Mouse (Mus musculus): ENCODE measurements around the gene Gngt2. TPM values are rescaled to one million over a fixed set of nuclear protein-coding genes. Genes with fewer than 3 reads are reported as not detected.
A peak's percentile ranks its signal among the peaks of the same experiment; 100 is the strongest.

Gngt2 gene
- polyA plus RNA-seq, 1 experiment from 2014 or later = 2.6 TPM

DNA sequence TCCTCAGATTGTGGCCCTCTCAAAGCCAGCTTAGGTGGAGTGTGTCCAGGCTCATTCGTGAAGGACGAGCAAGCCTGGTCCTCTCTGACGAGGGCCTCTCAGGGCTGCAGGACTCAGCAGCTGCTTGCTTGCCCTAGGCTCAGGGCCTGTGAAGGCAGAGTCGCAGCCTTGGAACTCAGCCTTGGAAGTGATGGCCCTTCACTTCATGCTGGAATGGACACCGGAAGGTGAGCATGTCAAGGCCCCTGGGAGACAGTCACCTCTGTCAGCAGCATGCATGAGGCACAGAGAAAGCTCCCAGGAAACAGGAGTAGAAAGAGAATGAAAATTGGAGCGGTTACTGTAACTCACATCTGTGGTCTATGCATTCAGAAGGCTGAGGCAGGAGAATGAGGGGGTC lies 25.3 kb upstream of the Gngt2 start:
- Histone ChIP-seq H3K27ac (replicated peaks) (no peak overlapping the region), H3K4me3 (no peak overlapping the region), H3K4me2 (replicated peaks) (no peak overlapping the region), H3K9ac (replicated peaks) (no peak overlapping the region), H3K4me1 (0 out of 2 replicates have a peak, but pooled peaks cover 2% of the 10 kb centered on the region), H3K27me3 (no peaks in the 10 kb centered on the region), H3K9me3 (no peaks in the 10 kb centered on the region), H3K36me3 (no peaks in the 10 kb centered on the region)
- WGBS = 87% methylated on average over 6 of the region's 6 CpGs
- no peak for ATAC-seq (replicated peaks)

DNA sequence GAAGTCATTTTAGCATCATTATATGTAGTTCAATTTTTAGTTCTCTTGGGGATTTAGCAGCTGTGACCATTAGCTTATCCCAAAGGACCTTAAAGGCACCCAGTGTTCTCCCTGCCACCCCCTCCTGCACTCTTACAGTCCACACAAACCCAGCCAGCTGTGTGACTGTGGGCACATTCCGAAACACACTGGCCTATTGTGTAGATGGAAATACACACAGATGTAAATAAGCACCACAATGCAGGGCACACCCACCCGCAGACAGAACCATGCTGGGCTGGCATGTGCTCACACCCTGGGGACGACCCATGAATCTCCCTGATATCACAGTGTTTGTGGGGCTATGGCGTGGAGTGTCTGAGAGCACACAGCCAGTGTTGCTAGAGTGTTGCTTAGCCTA lies 24.8 kb upstream of the Gngt2 start:
- Histone ChIP-seq H3K27me3 (no peaks in the 10 kb centered on the region), H3K36me3 (no peaks in the 10 kb centered on the region), H3K9ac (replicated peaks) (no peak overlapping the region), H3K9me3 (no peaks in the 10 kb centered on the region), H3K4me2 (replicated peaks) (no peak overlapping the region), H3K4me1 (0 out of 2 replicates have a peak, but pooled peaks cover 2% of the 10 kb centered on the region), H3K4me3 (no peak overlapping the region), H3K27ac (replicated peaks) (no peak overlapping the region)
- ATAC-seq (replicated peaks) = no peak
- 65% methylated on average over 4 of the region's 4 CpGs for WGBS

DNA sequence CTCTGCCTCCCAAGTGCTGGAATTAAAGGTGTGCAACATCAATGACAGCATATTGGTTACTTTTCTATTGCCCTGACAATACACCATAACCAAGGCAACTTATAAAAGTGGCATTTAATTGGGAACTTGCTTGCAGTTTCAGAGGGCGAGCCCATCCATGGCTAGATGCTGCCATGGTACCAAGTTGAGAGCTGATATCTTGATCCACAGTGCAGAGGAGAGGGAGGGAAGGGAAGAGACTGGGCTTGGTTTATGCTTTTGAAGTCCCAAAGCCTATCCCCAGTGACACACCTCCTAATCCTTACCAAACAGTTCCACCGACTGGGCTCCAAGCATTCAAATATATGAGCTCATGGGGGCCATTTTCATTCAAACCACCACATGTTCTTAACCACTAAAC lies 22.9 kb upstream of the Gngt2 start:
- no peaks in the 10 kb centered on the region for H3K27me3 ChIP-seq
- no peak overlapping the region for H3K4me2 ChIP-seq (replicated peaks)
- H3K4me3 ChIP-seq = no peak overlapping the region
- no peak overlapping the region for H3K9ac ChIP-seq (replicated peaks)
- WGBS = 73% methylated on average over 2 of the region's 2 CpGs
- H3K27ac ChIP-seq (replicated peaks) = no peak overlapping the region
- 0 out of 2 replicates have a peak, but pooled peaks cover 2% of the 10 kb centered on the region for H3K4me1 ChIP-seq
- no peaks in the 10 kb centered on the region for H3K9me3 ChIP-seq
- ATAC-seq (replicated peaks) = no peak
- no peaks in the 10 kb centered on the region for H3K36me3 ChIP-seq

DNA sequence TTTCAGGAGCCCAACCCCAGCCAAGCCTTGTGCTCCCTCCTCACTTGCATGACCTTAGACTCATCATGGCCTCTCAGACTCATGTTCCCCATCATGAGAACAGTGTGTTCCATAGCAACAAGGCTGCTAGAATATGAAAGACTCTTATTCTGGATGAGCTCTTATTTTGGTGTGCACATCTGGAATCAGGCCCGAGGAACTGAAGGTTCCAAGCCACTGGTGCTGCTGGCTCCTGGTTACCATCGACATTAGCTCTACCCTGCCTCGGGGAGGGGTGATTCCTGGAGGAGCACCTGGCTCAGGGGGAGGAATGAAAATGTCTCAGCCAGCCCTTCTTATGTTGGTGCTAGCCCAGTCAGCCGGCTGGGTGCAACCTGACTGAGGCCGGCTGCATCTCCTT lies 22.2 kb upstream of the Gngt2 start:
- ATAC-seq (replicated peaks) = no peak
- Histone ChIP-seq H3K4me1 (no peaks in the 10 kb centered on the region), H3K4me2 (replicated peaks) (no peak overlapping the region), H3K27me3 (no peaks in the 10 kb centered on the region), H3K4me3 (no peak overlapping the region), H3K36me3 (no peaks in the 10 kb centered on the region), H3K9ac (replicated peaks) (no peak overlapping the region), H3K27ac (replicated peaks) (no peak overlapping the region), H3K9me3 (no peaks in the 10 kb centered on the region)
- WGBS = 74% methylated on average over 5 of the region's 5 CpGs

DNA sequence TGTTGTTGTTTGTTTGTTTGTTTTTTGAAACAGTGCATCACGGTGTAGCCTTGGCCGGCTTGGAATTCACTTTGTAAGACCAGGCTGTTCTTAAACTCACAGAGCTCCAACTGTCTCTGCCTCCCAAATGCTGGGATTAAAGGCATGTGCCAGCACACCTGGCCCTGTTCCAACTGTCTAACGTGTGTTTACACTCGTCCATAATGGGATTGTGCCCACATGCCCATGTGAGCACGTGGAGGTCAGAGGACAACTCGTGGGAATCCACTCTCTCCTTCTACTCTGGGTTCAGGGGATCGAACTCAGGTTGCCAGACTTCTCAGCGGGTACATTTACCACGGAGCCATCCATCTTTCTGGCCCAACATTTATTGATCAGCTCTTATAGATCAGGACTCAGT lies 21.6 kb upstream of the Gngt2 start:
- Histone ChIP-seq H3K9me3 (no peaks in the 10 kb centered on the region), H3K4me3 (no peak overlapping the region), H3K9ac (replicated peaks) (no peak overlapping the region), H3K27ac (replicated peaks) (no peak overlapping the region), H3K36me3 (no peaks in the 10 kb centered on the region), H3K4me1 (no peaks in the 10 kb centered on the region), H3K27me3 (no peaks in the 10 kb centered on the region), H3K4me2 (replicated peaks) (no peak overlapping the region)
- 61% methylated on average over 9 of the region's 9 CpGs for WGBS
- no peak for ATAC-seq (replicated peaks)

DNA sequence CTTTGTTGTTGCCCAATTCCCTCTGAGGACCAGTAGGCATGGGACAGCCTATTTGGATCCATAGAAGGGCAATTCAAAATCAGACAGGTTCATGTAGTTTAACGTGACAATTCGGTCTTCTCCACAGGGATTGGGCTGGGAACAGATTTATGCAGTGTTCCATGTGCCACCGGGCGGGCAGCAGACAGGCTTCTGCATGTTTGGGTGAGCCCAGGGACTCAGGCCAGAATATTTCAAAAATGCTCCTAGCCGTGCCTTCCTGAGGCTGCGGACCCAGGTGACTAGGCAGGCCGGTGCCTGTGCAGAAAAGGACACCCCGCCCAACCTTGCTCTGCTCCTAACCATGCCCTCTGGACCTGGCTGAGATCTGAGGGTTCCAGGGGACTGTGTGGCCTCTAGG lies 17.9 kb upstream of the Gngt2 start:
- H3K9ac ChIP-seq (replicated peaks) = no peak overlapping the region
- peaks cover 5% of the 10 kb centered on the region; the same call in 1 of the 2 replicates for H3K4me1 ChIP-seq
- ATAC-seq (replicated peaks) = no peak
- no peaks in the 10 kb centered on the region for H3K9me3 ChIP-seq
- no peaks in the 10 kb centered on the region for H3K36me3 ChIP-seq
- WGBS = 91% methylated on average over 8 of the region's 8 CpGs
- no peak overlapping the region for H3K4me2 ChIP-seq (replicated peaks)
- H3K27me3 ChIP-seq = 0 out of 2 replicates have a peak, but pooled peaks cover 10% of the 10 kb centered on the region
- H3K27ac ChIP-seq (replicated peaks) = no peak overlapping the region
- no peak overlapping the region for H3K4me3 ChIP-seq

DNA sequence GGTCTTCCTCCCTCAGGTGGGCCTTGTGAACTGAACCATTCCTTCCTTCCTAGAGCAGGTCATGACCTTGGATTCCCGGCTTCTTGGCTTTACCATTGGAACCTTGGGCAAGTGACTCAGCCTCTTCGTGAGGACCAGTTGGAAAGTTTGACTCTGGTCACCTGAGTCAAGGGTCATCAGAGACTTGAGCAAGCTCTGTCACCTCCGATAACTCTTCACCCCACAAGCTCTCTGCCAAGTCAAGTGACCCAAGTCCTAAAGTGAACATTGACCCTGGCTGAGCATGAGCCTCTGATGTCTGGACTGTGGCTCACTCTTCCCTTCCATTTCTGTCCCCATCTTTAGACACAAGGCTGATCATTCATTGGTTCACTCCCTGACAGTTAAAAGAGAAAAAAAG lies 15.5 kb upstream of the Gngt2 start:
- Histone ChIP-seq H3K4me3 (no peak overlapping the region), H3K27me3 (peaks cover 24% of the 10 kb centered on the region; the same call in 1 of the 2 replicates), H3K9me3 (no peaks in the 10 kb centered on the region), H3K4me2 (replicated peaks) (no peak overlapping the region), H3K4me1 (peaks cover 14% of the 10 kb centered on the region), H3K9ac (replicated peaks) (no peak overlapping the region), H3K36me3 (no peaks in the 10 kb centered on the region), H3K27ac (replicated peaks) (no peak overlapping the region)
- 88% methylated on average over 3 of the region's 3 CpGs for WGBS
- ATAC-seq (replicated peaks) = no peak

DNA sequence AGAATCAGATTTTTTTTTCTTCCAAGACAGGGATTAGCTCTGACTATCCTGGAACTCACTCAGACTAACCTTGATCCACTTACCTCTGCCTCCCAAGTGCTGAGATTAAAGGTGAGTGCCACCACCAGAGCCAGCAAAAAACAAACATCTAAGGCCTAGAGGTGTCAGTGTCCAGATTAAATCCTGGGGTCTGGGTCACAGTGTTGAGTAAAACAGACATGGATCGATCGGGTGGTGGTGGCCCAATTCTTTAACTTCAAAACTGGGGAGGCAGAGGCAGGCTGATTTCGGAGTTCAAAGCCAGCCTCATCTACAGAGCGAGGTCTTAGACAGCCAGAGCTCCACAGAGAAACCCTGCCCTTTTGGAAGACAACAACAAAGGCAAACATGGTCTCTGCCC lies 14.6 kb upstream of the Gngt2 start:
- ATAC-seq (replicated peaks) = no peak
- no peak overlapping the region for H3K4me2 ChIP-seq (replicated peaks)
- H3K9ac ChIP-seq (replicated peaks) = no peak overlapping the region
- 94% methylated on average over 4 of the region's 4 CpGs for WGBS
- H3K4me1 ChIP-seq = peaks cover 14% of the 10 kb centered on the region
- no peaks in the 10 kb centered on the region for H3K36me3 ChIP-seq
- H3K27me3 ChIP-seq = peaks cover 34% of the 10 kb centered on the region; the same call in 1 of the 2 replicates
- H3K9me3 ChIP-seq = no peaks in the 10 kb centered on the region
- no peak overlapping the region for H3K27ac ChIP-seq (replicated peaks)
- H3K4me3 ChIP-seq = no peak overlapping the region

DNA sequence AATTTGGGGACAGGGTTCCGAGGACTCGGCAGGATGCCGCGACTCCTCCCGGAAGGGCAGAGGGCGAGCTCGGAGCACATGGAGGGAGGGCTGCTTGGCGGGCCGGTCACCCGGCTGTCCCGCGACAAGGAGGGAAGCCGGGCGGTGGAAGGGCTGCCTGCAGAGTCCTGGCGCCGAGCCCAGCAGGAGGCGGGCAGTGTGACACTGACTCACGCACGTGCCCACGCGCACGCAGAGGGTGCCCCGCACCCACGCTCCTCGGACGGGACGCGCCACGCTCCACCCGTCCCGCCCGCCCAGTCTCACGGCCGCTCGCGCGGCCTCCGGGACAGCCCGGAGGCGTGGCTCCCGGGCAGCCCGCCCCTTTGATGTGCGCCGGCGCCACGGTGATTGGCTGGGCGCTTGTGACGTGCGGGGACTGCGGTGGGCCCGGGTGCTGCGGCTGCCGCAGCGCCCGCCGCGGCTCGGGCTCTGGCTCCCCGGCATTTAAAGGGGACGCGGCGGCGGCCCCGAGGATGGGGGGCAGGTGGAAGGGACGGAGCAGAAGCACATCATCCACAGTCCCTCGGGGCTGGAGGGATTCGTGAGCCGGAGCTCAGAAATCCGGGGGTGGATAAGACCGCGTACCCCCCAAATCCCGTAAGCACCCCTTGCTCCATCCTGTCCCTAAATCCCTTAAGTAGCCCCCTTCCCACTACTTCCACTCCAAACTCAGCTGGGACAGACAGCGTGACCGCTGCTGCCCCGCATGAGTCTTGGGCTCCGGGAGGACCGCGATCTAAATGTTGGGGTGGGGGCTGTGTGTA lies 12.7 kb upstream of the Gngt2 start, which contains the start of gene Phospho1:
TSS of gene Phospho1 (plus strand) at position 429 of the 806 bp plus-strand sequence.
- H3K4me3 ChIP-seq = peak within 1 kb of the TSS; percentile 53
- peaks cover 51% of the 10 kb centered on the region for H3K27me3 ChIP-seq
- peak within 1 kb of the TSS; percentile 56 for H3K9ac ChIP-seq (replicated peaks)
- H3K4me2 ChIP-seq (replicated peaks) = peak within 1 kb of the TSS; percentile 92
- WGBS = under 1% methylated on average over 77 of the region's 78 CpGs
- no peak within 1 kb of the TSS for H3K27ac ChIP-seq (replicated peaks)
- ATAC-seq (replicated peaks) = peak; percentile 98
- no peaks in the 10 kb centered on the region for H3K9me3 ChIP-seq
- peaks cover 14% of the 10 kb centered on the region for H3K4me1 ChIP-seq
- no peaks in the 10 kb centered on the region for H3K36me3 ChIP-seq

DNA sequence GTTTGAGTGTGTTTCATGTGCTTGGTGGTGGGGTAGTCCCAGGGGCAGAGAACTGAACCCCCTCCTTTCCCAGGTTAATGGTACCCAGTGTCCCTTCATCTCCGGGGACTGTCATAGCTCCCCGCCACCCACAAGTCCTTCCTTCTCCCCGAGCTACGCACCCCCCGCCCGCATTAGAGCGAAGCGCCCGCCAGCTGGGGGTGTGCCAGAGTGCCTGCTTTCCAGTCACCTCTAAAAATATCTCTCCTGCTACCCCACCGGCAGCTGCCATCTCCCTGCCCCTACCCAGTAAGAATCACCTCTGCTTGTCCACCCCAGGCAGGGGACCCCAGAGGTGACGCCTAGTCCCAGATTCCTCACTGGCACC lies 12.2 kb upstream of the Gngt2 start:
- Histone ChIP-seq H3K27ac (replicated peaks) (no peak overlapping the region), H3K4me1 (peaks cover 14% of the 10 kb centered on the region), H3K4me2 (replicated peaks) (peak overlapping the region; percentile 92), H3K4me3 (peak overlapping the region; percentile 53), H3K27me3 (peaks cover 57% of the 10 kb centered on the region), H3K36me3 (no peaks in the 10 kb centered on the region), H3K9me3 (no peaks in the 10 kb centered on the region), H3K9ac (replicated peaks) (peak overlapping the region; percentile 56)
- 2% methylated on average over 11 of the region's 11 CpGs for WGBS
- peak; percentile 51; the same call in 1 of the 2 replicates for ATAC-seq (replicated peaks)

DNA sequence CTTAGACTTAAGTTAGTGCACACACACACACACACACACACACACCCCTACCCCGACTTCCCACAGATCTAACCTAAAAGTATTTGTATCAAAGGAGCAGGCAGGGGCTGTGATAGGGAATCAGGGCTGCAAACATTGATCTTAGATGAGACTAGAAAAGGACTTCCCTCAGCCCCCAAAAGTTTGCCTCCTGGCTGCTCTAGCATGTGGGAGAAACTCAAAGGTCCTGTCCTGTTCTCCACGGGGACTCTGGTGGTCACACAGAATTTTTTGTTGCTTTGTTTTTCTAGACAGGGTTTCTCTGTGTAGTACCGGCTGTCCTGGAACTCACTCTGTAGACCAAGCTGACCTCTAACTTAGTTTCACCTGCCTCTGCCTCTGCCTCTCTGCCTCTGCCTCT lies 11.4 kb upstream of the Gngt2 start:
- Histone ChIP-seq H3K4me3 (no peak overlapping the region), H3K27me3 (peaks cover 64% of the 10 kb centered on the region), H3K27ac (replicated peaks) (no peak overlapping the region), H3K9me3 (no peaks in the 10 kb centered on the region), H3K4me2 (replicated peaks) (no peak overlapping the region), H3K4me1 (peaks cover 21% of the 10 kb centered on the region), H3K9ac (replicated peaks) (no peak overlapping the region), H3K36me3 (no peaks in the 10 kb centered on the region)
- 35% methylated on average over 3 of the region's 3 CpGs for WGBS
- no peak for ATAC-seq (replicated peaks)

DNA sequence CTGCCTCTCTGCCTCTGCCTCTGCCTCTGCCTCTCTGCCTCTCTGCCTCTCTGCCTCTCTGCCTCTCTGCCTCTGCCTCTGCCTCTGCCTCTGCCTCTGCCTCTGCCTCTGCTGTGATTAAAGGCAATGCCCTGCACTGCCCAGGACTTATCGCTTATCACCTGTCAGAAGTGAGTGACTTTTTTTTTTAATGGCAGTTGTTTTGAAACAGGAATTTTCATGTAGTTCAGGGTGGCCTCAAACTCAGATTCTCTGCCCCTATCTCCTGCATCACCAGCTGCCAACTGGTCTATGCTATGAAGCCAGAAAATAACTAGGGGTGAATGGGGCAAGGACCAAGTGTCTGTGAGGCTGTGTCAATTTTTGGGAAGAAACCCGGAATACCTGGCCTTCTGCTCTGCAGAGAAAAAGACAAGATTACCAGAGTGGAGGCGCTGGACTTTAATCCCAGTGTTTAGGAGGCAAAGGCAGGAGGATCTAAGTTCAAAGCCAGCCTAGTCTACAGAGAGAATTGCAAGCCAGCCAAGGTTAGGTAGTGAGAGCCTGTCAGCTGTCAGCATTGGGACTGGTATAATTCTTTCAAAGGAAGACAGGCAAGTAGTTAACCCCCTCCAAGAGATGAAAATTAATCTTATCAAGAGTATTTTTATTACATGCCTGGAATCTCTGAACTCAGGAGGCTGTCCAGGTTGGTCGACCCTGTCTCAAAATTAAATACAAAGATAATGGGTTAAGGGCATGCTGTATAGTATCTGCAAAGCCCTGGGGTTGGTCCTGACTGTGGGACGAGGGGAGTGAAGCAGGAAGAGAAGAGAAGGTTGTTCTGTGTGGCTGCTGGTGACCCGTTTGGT lies 10.5 kb upstream of the Gngt2 start:
- no peaks in the 10 kb centered on the region for H3K36me3 ChIP-seq
- H3K27me3 ChIP-seq = peaks cover 73% of the 10 kb centered on the region
- no peak overlapping the region for H3K4me3 ChIP-seq
- no peaks in the 10 kb centered on the region for H3K9me3 ChIP-seq
- no peak overlapping the region for H3K27ac ChIP-seq (replicated peaks)
- H3K4me1 ChIP-seq = peaks cover 27% of the 10 kb centered on the region
- no peak for ATAC-seq (replicated peaks)
- H3K9ac ChIP-seq (replicated peaks) = no peak overlapping the region
- no peak overlapping the region for H3K4me2 ChIP-seq (replicated peaks)
- WGBS = 63% methylated on average over 6 of the region's 6 CpGs
